Mouse (Mus musculus): Measurements from ENCODE around the gene Dapk2. TPM values are rescaled to one million over a fixed set of nuclear protein-coding genes. Genes with fewer than 3 reads are reported as not detected.

Dapk2 gene
- polyA plus RNA-seq, 1 experiment from 2014 or later = 9.0 TPM

GRCm38 (mm10) chr9:66251159-66251691, 93.2 kb downstream of the Dapk2 start:
- Histone ChIP-seq H3K4me3 (ENCODE audit: low read depth, low read length) (no peak overlapping the region), H3K27me3 (ENCODE audit: control insufficient read depth, insufficient read depth, low read length) (no peaks in the 10 kb centered on the region), H3K4me2 (ENCODE audit: low read depth, low read length, severe bottlenecking) (no peak overlapping the region), H3K36me3 (ENCODE audit: control insufficient read depth, insufficient read depth, low read length) (no peaks in the 10 kb centered on the region), H3K27ac (ENCODE audit: low read depth, low read length) (no peak overlapping the region), H3K9me3 (ENCODE audit: control insufficient read depth, low read length) (no peaks in the 10 kb centered on the region), H3K4me1 (replicated peaks; ENCODE audit: control insufficient read depth, insufficient read depth, low read length) (no peaks in the 10 kb centered on the region), H3K9ac (ENCODE audit: low read length) (no peak overlapping the region)
- ATAC-seq (replicated peaks; ENCODE audit: low FRiP score) (no peak), DNase-seq (ENCODE audit: low spot score) (no peak)
- 58% methylated on average over 6 of the region's 6 CpGs for WGBS

GRCm38 (mm10) chr9:66261741-66262140, 103.7 kb downstream of the Dapk2 start:
- H3K9ac ChIP-seq (ENCODE audit: low read length) = no peak overlapping the region
- no peak for ATAC-seq (replicated peaks; ENCODE audit: low FRiP score)
- no peak for DNase-seq (ENCODE audit: low spot score)

GRCm38 (mm10) chr9:66263701-66264100, 105.7 kb downstream of the Dapk2 start:
- H3K4me1 ChIP-seq (replicated peaks; ENCODE audit: control insufficient read depth, insufficient read depth, low read length) = no peaks in the 10 kb centered on the region
- 91% methylated on average over 2 of the region's 2 CpGs for WGBS
- ATAC-seq (replicated peaks; ENCODE audit: low FRiP score) (no peak), DNase-seq (ENCODE audit: low spot score) (no peak)
- no peak overlapping the region for H3K9ac ChIP-seq (ENCODE audit: low read length)
- H3K4me3 ChIP-seq (ENCODE audit: low read depth, low read length) = no peak overlapping the region
- H3K9me3 ChIP-seq (ENCODE audit: control insufficient read depth, low read length) = no peaks in the 10 kb centered on the region
- no peaks in the 10 kb centered on the region for H3K36me3 ChIP-seq (ENCODE audit: control insufficient read depth, insufficient read depth, low read length)
- H3K27ac ChIP-seq (ENCODE audit: low read depth, low read length) = no peak overlapping the region
- no peaks in the 10 kb centered on the region for H3K27me3 ChIP-seq (ENCODE audit: control insufficient read depth, insufficient read depth, low read length)
- H3K4me2 ChIP-seq (ENCODE audit: low read depth, low read length, severe bottlenecking) = no peak overlapping the region

More at GRCm38 (mm10) chr9:66261741-66262140, 103.7 kb downstream of the Dapk2 start:
- Histone ChIP-seq H3K4me1 (replicated peaks; ENCODE audit: control insufficient read depth, insufficient read depth, low read length) (no peaks in the 10 kb centered on the region), H3K27me3 (ENCODE audit: control insufficient read depth, insufficient read depth, low read length) (no peaks in the 10 kb centered on the region), H3K4me2 (ENCODE audit: low read depth, low read length, severe bottlenecking) (no peak overlapping the region), H3K36me3 (ENCODE audit: control insufficient read depth, insufficient read depth, low read length) (no peaks in the 10 kb centered on the region), H3K4me3 (ENCODE audit: low read depth, low read length) (no peak overlapping the region), H3K9me3 (ENCODE audit: control insufficient read depth, low read length) (no peaks in the 10 kb centered on the region), H3K27ac (ENCODE audit: low read depth, low read length) (no peak overlapping the region)
- 82% methylated on average over 2 of the region's 2 CpGs for WGBS

GRCm38 (mm10) chr9:66265645-66266044, 107.6 kb downstream of the Dapk2 start:
- Histone ChIP-seq H3K27me3 (ENCODE audit: control insufficient read depth, insufficient read depth, low read length) (no peaks in the 10 kb centered on the region), H3K27ac (ENCODE audit: low read depth, low read length) (no peak overlapping the region), H3K9me3 (ENCODE audit: control insufficient read depth, low read length) (no peaks in the 10 kb centered on the region), H3K4me3 (ENCODE audit: low read depth, low read length) (no peak overlapping the region), H3K4me2 (ENCODE audit: low read depth, low read length, severe bottlenecking) (no peak overlapping the region), H3K9ac (ENCODE audit: low read length) (no peak overlapping the region), H3K36me3 (ENCODE audit: control insufficient read depth, insufficient read depth, low read length) (no peaks in the 10 kb centered on the region), H3K4me1 (replicated peaks; ENCODE audit: control insufficient read depth, insufficient read depth, low read length) (no peaks in the 10 kb centered on the region)
- 68% methylated on average over 2 of the region's 2 CpGs for WGBS
- no peak for DNase-seq (ENCODE audit: low spot score)
- no peak for ATAC-seq (replicated peaks; ENCODE audit: low FRiP score)

- Histone ChIP-seq H3K27ac (ENCODE audit: low read depth, low read length) (no peak overlapping the region), H3K4me2 (ENCODE audit: low read depth, low read length, severe bottlenecking) (no peak overlapping the region), H3K4me3 (ENCODE audit: low read depth, low read length) (no peak overlapping the region), H3K4me1 (replicated peaks; ENCODE audit: control insufficient read depth, insufficient read depth, low read length) (no peaks in the 10 kb centered on the region), H3K9ac (ENCODE audit: low read length) (no peak overlapping the region), H3K27me3 (ENCODE audit: control insufficient read depth, insufficient read depth, low read length) (no peaks in the 10 kb centered on the region), H3K9me3 (ENCODE audit: control insufficient read depth, low read length) (no peaks in the 10 kb centered on the region), H3K36me3 (ENCODE audit: control insufficient read depth, insufficient read depth, low read length) (no peaks in the 10 kb centered on the region)
- ATAC-seq (replicated peaks; ENCODE audit: low FRiP score) = no peak
- 61% methylated on average over 5 of the region's 5 CpGs for WGBS
- DNase-seq (ENCODE audit: low spot score) = no peak
Observed at GRCm38 (mm10) chr9:66266237-66267170, 108.5 kb downstream of the Dapk2 start.

- no peaks in the 10 kb centered on the region for H3K27me3 ChIP-seq (ENCODE audit: control insufficient read depth, insufficient read depth, low read length)
- DNase-seq (ENCODE audit: low spot score) (no peak), ATAC-seq (replicated peaks; ENCODE audit: low FRiP score) (no peak)
- H3K9me3 ChIP-seq (ENCODE audit: control insufficient read depth, low read length) = no peaks in the 10 kb centered on the region
- no peak overlapping the region for H3K4me2 ChIP-seq (ENCODE audit: low read depth, low read length, severe bottlenecking)
- H3K27ac ChIP-seq (ENCODE audit: low read depth, low read length) = no peak overlapping the region
- H3K4me3 ChIP-seq (ENCODE audit: low read depth, low read length) = no peak overlapping the region
- no peaks in the 10 kb centered on the region for H3K36me3 ChIP-seq (ENCODE audit: control insufficient read depth, insufficient read depth, low read length)
- no peak overlapping the region for H3K9ac ChIP-seq (ENCODE audit: low read length)
- WGBS = 82% methylated on average over 4 of the region's 4 CpGs
- no peaks in the 10 kb centered on the region for H3K4me1 ChIP-seq (replicated peaks; ENCODE audit: control insufficient read depth, insufficient read depth, low read length)
Observed at GRCm38 (mm10) chr9:66268804-66269203, 110.8 kb downstream of the Dapk2 start.

- 84% methylated on average over 4 of the region's 4 CpGs for WGBS
- ATAC-seq (replicated peaks; ENCODE audit: low FRiP score) = no peak
- Histone ChIP-seq H3K36me3 (ENCODE audit: control insufficient read depth, insufficient read depth, low read length) (no peaks in the 10 kb centered on the region), H3K27ac (ENCODE audit: low read depth, low read length) (no peak overlapping the region), H3K27me3 (ENCODE audit: control insufficient read depth, insufficient read depth, low read length) (no peaks in the 10 kb centered on the region), H3K9me3 (ENCODE audit: control insufficient read depth, low read length) (no peaks in the 10 kb centered on the region), H3K4me3 (ENCODE audit: low read depth, low read length) (no peak overlapping the region), H3K4me2 (ENCODE audit: low read depth, low read length, severe bottlenecking) (no peak overlapping the region), H3K9ac (ENCODE audit: low read length) (no peak overlapping the region), H3K4me1 (replicated peaks; ENCODE audit: control insufficient read depth, insufficient read depth, low read length) (peaks cover 4% of the 10 kb centered on the region)
- DNase-seq (ENCODE audit: low spot score) = no peak
Observed at GRCm38 (mm10) chr9:66270038-66270437, 112.0 kb downstream of the Dapk2 start.

GRCm38 (mm10) chr9:66271726-66272125, 113.7 kb downstream of the Dapk2 start:
- Histone ChIP-seq H3K4me2 (ENCODE audit: low read depth, low read length, severe bottlenecking) (no peak overlapping the region), H3K27ac (ENCODE audit: low read depth, low read length) (no peak overlapping the region), H3K9ac (ENCODE audit: low read length) (no peak overlapping the region), H3K27me3 (ENCODE audit: control insufficient read depth, insufficient read depth, low read length) (no peaks in the 10 kb centered on the region), H3K4me3 (ENCODE audit: low read depth, low read length) (no peak overlapping the region), H3K4me1 (replicated peaks; ENCODE audit: control insufficient read depth, insufficient read depth, low read length) (peaks cover 7% of the 10 kb centered on the region), H3K9me3 (ENCODE audit: control insufficient read depth, low read length) (no peaks in the 10 kb centered on the region), H3K36me3 (ENCODE audit: control insufficient read depth, insufficient read depth, low read length) (no peaks in the 10 kb centered on the region)
- DNase-seq (ENCODE audit: low spot score) (no peak), ATAC-seq (replicated peaks; ENCODE audit: low FRiP score) (no peak)
- 49% methylated on average over 5 of the region's 5 CpGs for WGBS

All from forebrain, embryonic 11.5 days (tissue).